Comparison of ENCODE assay signal across 8 mouse cellular contexts in genomic region chr10:78185381-78185725, GRCm38 (mm10). TPM values are rescaled to one million over a fixed set of nuclear protein-coding genes. Genes with fewer than 3 reads are reported as not detected.
DNase-seq lines count a peak whose midpoint lies in the region; ATAC-seq and TF ChIP-seq lines count a peak whose summit lies in the region.

No protein-coding gene starts in this region.

- H3K4me2 ChIP-seq in embryonic facial prominence, embryonic 15.5 days (replicated peaks), result peak overlapping the region; percentile 94
- peak overlapping the region; percentile 99 for H3K4me2 ChIP-seq in neural tube, embryonic 13.5 days

- WGBS in lung, adult 2 months, result 7% methylated on average over 9 of the region's 9 CpGs
- WGBS in embryonic facial prominence, embryonic 15.5 days, result 14% methylated on average over 9 of the region's 9 CpGs
- WGBS in limb, embryonic 10.5 days, result 26% methylated on average over 9 of the region's 9 CpGs
- WGBS in neural tube, embryonic 13.5 days, result 25% methylated on average over 9 of the region's 9 CpGs

- H3K4me1 ChIP-seq in lung, adult 2 months (ENCODE audit: control insufficient read depth, insufficient read depth, low read length), result peaks cover 6% of the 10 kb centered on the region; the same call in 1 of the 2 replicates
- H3K4me1 ChIP-seq in embryonic facial prominence, embryonic 15.5 days, result peaks cover 18% of the 10 kb centered on the region
- H3K4me1 ChIP-seq in limb, embryonic 10.5 days, result peaks cover 17% of the 10 kb centered on the region
- peaks cover 15% of the 10 kb centered on the region for H3K4me1 ChIP-seq in neural tube, embryonic 13.5 days (replicated peaks)

- TF ChIP-seq POLR2A in lung, adult 2 months (IDR thresholded peaks at IDR 0.05; ENCODE audit: borderline replicate concordance, extremely low read depth, low read depth, low read length), result no peak

- H3K4me3 ChIP-seq in lung, adult 2 months (replicated peaks; ENCODE audit: extremely low read depth, low read depth, low read length), result peak overlapping the region; percentile 86
- H3K4me3 ChIP-seq in embryonic facial prominence, embryonic 15.5 days (replicated peaks), result peak overlapping the region; percentile 70
- H3K4me3 ChIP-seq in limb, embryonic 10.5 days, result peak overlapping the region; percentile 80
- peak overlapping the region; percentile 78 for H3K4me3 ChIP-seq in neural tube, embryonic 13.5 days

- no peak for TF ChIP-seq CTCF in lung, adult 2 months (IDR thresholded peaks at IDR 0.05; ENCODE audit: insufficient read depth, low read length)

- no peaks in the 10 kb centered on the region for H3K27me3 ChIP-seq in embryonic facial prominence, embryonic 15.5 days
- H3K27me3 ChIP-seq in limb, embryonic 10.5 days (ENCODE audit: low read depth, poor library complexity, severe bottlenecking), result no peaks in the 10 kb centered on the region
- H3K27me3 ChIP-seq in neural tube, embryonic 13.5 days, result no peaks in the 10 kb centered on the region

- H3K9ac ChIP-seq in embryonic facial prominence, embryonic 15.5 days, result 0 out of 2 replicates have a peak overlapping the region, but pooled peaks have one; percentile 7
- H3K9ac ChIP-seq in neural tube, embryonic 13.5 days, result peak overlapping the region; percentile 71

- no peak for ATAC-seq in embryonic facial prominence, embryonic 15.5 days (ENCODE audit: insufficient number of reproducible peaks, low FRiP score, low TSS enrichment, low read depth)
- peak; percentile 34 for ATAC-seq in neural tube, embryonic 13.5 days (ENCODE audit: low read depth)

- no peaks in the 10 kb centered on the region for H3K9me3 ChIP-seq in embryonic facial prominence, embryonic 15.5 days (replicated peaks)
- H3K9me3 ChIP-seq in limb, embryonic 10.5 days (replicated peaks), result no peaks in the 10 kb centered on the region
- H3K9me3 ChIP-seq in neural tube, embryonic 13.5 days, result no peaks in the 10 kb centered on the region

- peak overlapping the region; percentile 84 for H3K27ac ChIP-seq in embryonic facial prominence, embryonic 15.5 days (replicated peaks)
- H3K27ac ChIP-seq in limb, embryonic 10.5 days, result peak overlapping the region; percentile 72
- H3K27ac ChIP-seq in neural tube, embryonic 13.5 days (replicated peaks), result peak overlapping the region; percentile 64

- peaks cover 63% of the 10 kb centered on the region for H3K36me3 ChIP-seq in embryonic facial prominence, embryonic 15.5 days
- H3K36me3 ChIP-seq in limb, embryonic 10.5 days, result peaks cover 65% of the 10 kb centered on the region
- H3K36me3 ChIP-seq in neural tube, embryonic 13.5 days, result peaks cover 64% of the 10 kb centered on the region

- no peak for DNase-seq in lung, adult 2 months
- DNase-seq in lung, adult 18-20 months, result no peak
- DNase-seq in limb, embryonic 10.5 days (ENCODE audit: low spot score), result no peak
- DNase-seq in right cerebral cortex, postnatal 14 days, result no peak
- no peak for DNase-seq in urinary bladder, adult 18-20 months (ENCODE audit: low spot score in 2 of 2)
- no peak for DNase-seq in embryo, embryonic 11 days

RNA-seq across cellular contexts. Expression of gene Pwp2, which starts 0.4 kb away (rescaled TPM):
- polyA plus RNA-seq in lung, adult 2 months (2012; rRNA removed), result 6.7 and 8.7 TPM in 2 replicates
- polyA plus RNA-seq in embryonic facial prominence, embryonic 15.5 days (2015; fragmentation: Nextera tagmentation; extraction: Ambion mirVana), result 17.9 and 18.4 TPM in 2 replicates
- polyA plus RNA-seq in limb, embryonic 10.5 days (2016; fragmentation: Nextera tagmentation; extraction: Ambion mirVana), result 35.0 and 38.6 TPM in 2 replicates
- 15.2 and 15.8 TPM in 2 replicates for polyA plus RNA-seq in neural tube, embryonic 13.5 days (2015; fragmentation: Nextera tagmentation; extraction: Ambion mirVana)

RNA-seq across cellular contexts. Expression of gene D10Jhu81e, which starts 15.8 kb away (rescaled TPM):
- 105 and 113 TPM in 2 replicates for polyA plus RNA-seq in lung, adult 2 months (2012; rRNA removed)
- 38.1 and 40.9 TPM in 2 replicates for polyA plus RNA-seq in embryonic facial prominence, embryonic 15.5 days (2015; fragmentation: Nextera tagmentation; extraction: Ambion mirVana)
- polyA plus RNA-seq in limb, embryonic 10.5 days (2016; fragmentation: Nextera tagmentation; extraction: Ambion mirVana), result 19.9 and 20.3 TPM in 2 replicates
- polyA plus RNA-seq in neural tube, embryonic 13.5 days (2015; fragmentation: Nextera tagmentation; extraction: Ambion mirVana), result 20.8 and 22.5 TPM in 2 replicates

RNA-seq across cellular contexts. Expression of gene Trappc10, which starts 59.1 kb away (rescaled TPM):
- 45.4 and 50.0 TPM in 2 replicates for polyA plus RNA-seq in lung, adult 2 months (2012; rRNA removed)
- 15.8 and 16.1 TPM in 2 replicates for polyA plus RNA-seq in embryonic facial prominence, embryonic 15.5 days (2015; fragmentation: Nextera tagmentation; extraction: Ambion mirVana)
- 10.3 and 13.1 TPM in 2 replicates for polyA plus RNA-seq in limb, embryonic 10.5 days (2016; fragmentation: Nextera tagmentation; extraction: Ambion mirVana)
- polyA plus RNA-seq in neural tube, embryonic 13.5 days (2015; fragmentation: Nextera tagmentation; extraction: Ambion mirVana), result 21.1 and 26.0 TPM in 2 replicates
